Mouse (Mus musculus): ENCODE measurements at regions not wholly inside any gene's neighbourhood (a gene's known extent, or its start where the extent isn't known, plus 50 kb on each side); places are given as distances from the start of the nearest gene placed in this dataset.

DNA sequence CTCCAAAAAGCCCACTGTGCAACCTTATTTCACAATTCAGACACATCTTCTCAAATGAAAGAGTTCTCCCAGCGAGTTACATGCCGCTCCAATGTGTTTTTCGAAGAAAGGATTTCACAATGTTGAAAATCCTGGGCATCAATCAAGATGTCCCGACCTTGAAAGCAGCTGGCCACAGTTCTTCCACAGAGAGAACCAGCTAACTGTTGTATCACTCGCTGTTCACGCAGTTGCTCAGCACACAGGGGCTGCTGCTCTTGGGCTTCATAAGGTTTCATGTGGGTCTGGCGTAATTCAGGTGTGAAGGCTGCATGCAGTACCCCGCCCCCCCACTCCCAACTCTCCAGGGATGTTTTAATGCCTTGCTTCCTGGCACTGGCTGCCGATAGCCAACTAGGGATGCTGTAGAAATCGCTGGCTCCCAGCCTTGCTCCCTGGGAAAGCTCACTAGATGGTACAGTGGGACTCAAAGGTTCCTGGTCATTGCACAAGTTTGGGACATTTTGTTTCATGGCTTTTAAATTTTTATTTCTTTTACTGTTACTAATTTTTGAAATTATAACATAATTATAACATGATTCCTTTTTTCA, 65.5 kb upstream of the Sash1 start:
- TF ChIP-seq FLI1 (IDR thresholded peaks at IDR 0.05; ENCODE audit: low read length) (no peak), GATA1 (IDR thresholded peaks at IDR 0.05; ENCODE audit: borderline replicate concordance, low read length) (no peak)

Measured in megakaryocyte, embryonic 14.5 days (primary cell).